Mouse (Mus musculus) thymus, adult 2 months (tissue): Measurements from ENCODE around the gene Tmem268.

Experiments
- CTCF ChIP-seq: fragments of 200-500 bp; IDR thresholded peaks from 2 replicates; pipeline ENCODE4 v1.5.1; 2012; ENCODE audit warnings: mild to moderate bottlenecking, control low read depth, low read length, moderate library complexity, borderline replicate concordance; ENCODE audit not compliant: control insufficient read depth, poor library complexity, insufficient read depth; ENCODE audit errors: extremely low read depth
- POLR2A ChIP-seq: fragments of 200-500 bp; IDR thresholded peaks from 2 replicates; pipeline ENCODE4 v1.6.1; 2012; ENCODE audit warnings: mild to moderate bottlenecking, low read length, control low read depth, moderate library complexity; ENCODE audit not compliant: control insufficient read depth, poor library complexity, insufficient read depth; ENCODE audit errors: extremely low read depth

- TF ChIP-seq POLR2A: no peak
- no peak for TF ChIP-seq CTCF
Measured at GRCm38 (mm10) chr4:63555111-63555510, 3.5 kb upstream of the Tmem268 start.
